Mouse (Mus musculus) embryonic facial prominence, embryonic 14.5 days (tissue): ENCODE data around the gene Aldh1a2. TPM values are rescaled to one million over a fixed set of nuclear protein-coding genes. Genes with fewer than 3 reads are reported as not detected.

Experiments used
- ATAC-seq: fragments of 200-750 bp; cut with Nextera tagmentation; 2 replicates; pipeline ENCODE4 v1.8.0; 2017; ENCODE audit warnings: low read depth, moderate number of reproducible peaks, moderate TSS enrichment
- DNase-seq: peaks from one replicate; pipeline ENCODE4 v3.0.0-alpha.2; 2015; ENCODE audit warnings: low spot score
- H3K27ac ChIP-seq: fragments of 300-500 bp; sonication (generic); replicated peaks from 2 replicates; pipeline ENCODE4 v1.5.1; 2014; ENCODE audit warnings: low read depth, mild to moderate bottlenecking, low read length, moderate library complexity
- H3K27me3 ChIP-seq: fragments of 300-500 bp; sonication (generic); replicated peaks from 2 replicates; pipeline ENCODE4 v1.6.1; 2014; ENCODE audit warnings: low read length; ENCODE audit not compliant: control insufficient read depth, insufficient read depth
- H3K36me3 ChIP-seq: fragments of 300-500 bp; sonication (generic); 2 replicates; pipeline ENCODE4 v1.6.1; 2014; ENCODE audit warnings: low read length, mixed read lengths; ENCODE audit not compliant: control insufficient read depth, insufficient read depth
- H3K4me1 ChIP-seq: fragments of 300-500 bp; sonication (generic); 2 replicates; pipeline ENCODE4 v1.6.1; 2014; ENCODE audit warnings: antibody characterized with exemption, low read length; ENCODE audit not compliant: control insufficient read depth, insufficient read depth
- H3K4me2 ChIP-seq: fragments of 300-500 bp; sonication (generic); 2 replicates; pipeline ENCODE4 v1.6.1; 2014; ENCODE audit warnings: low read depth, mild to moderate bottlenecking, low read length, moderate library complexity, mixed read lengths
- H3K4me3 ChIP-seq: fragments of 300-500 bp; sonication (generic); 2 replicates; pipeline ENCODE4 v1.5.1; 2014; ENCODE audit warnings: low read depth, mild to moderate bottlenecking, low read length
- H3K9ac ChIP-seq: fragments of 300-500 bp; sonication (generic); 2 replicates; pipeline ENCODE4 v1.6.1; 2014; ENCODE audit warnings: low read depth, mild to moderate bottlenecking, low read length, moderate library complexity, mixed read lengths
- H3K9me3 ChIP-seq: fragments of 300-500 bp; sonication (generic); 2 replicates; pipeline ENCODE4 v1.6.1; 2016; ENCODE audit warnings: low read length; ENCODE audit not compliant: control insufficient read depth
- WGBS: fragments of 180-500 bp; shearing (Covaris S2); extraction: QIAGEN DNeasy Blood & Tissue Kit; methylation state at CpG from one replicate; pipeline ENCODE4 v1.1.7; 2014; 5-methylcytosine and 5-hydroxymethylcytosine counted together
- polyA plus RNA-seq: library from polyadenylated mRNA; unstranded; fragments of >200 nt; fragmentation: Nextera tagmentation; extraction: Ambion mirVana; gene quantifications from 2 replicates; pipeline ENCODE4 v1.2.1, GENCODE M21; 2014

Aldh1a2 gene
- polyA plus RNA-seq, 1 experiment from 2014 or later = 41.3 TPM

DNA sequence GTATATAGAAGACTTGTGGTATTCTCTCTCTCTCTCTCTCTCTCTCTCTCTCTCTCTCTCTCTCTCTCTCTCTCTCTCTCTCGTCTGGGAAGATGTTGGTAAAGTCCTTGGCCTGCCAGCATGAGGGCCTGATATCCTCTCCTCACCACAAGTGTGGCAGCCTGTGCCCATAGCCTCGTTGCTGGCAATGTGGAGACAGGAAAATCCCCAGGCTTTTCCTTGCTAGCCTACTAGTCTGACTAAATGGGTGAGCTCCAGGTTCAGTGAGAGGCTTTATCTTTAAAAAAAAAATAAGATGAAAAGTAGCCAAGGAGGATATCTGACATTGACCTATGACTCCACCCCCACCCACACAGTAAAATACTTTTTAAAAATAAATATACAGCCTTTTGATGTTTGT, 4.8 kb downstream of the Aldh1a2 start:
- Histone ChIP-seq H3K9ac (no peak overlapping the region), H3K4me3 (no peak overlapping the region), H3K9me3 (no peaks in the 10 kb centered on the region), H3K27me3 (peaks cover 40% of the 10 kb centered on the region), H3K4me1 (peaks cover 4% of the 10 kb centered on the region; the same call in 1 of the 2 replicates), H3K36me3 (no peaks in the 10 kb centered on the region), H3K4me2 (no peak overlapping the region), H3K27ac (no peak overlapping the region)
- ATAC-seq (no peak), DNase-seq (no peak)
- 46% methylated on average over 2 of the region's 2 CpGs for WGBS

DNA sequence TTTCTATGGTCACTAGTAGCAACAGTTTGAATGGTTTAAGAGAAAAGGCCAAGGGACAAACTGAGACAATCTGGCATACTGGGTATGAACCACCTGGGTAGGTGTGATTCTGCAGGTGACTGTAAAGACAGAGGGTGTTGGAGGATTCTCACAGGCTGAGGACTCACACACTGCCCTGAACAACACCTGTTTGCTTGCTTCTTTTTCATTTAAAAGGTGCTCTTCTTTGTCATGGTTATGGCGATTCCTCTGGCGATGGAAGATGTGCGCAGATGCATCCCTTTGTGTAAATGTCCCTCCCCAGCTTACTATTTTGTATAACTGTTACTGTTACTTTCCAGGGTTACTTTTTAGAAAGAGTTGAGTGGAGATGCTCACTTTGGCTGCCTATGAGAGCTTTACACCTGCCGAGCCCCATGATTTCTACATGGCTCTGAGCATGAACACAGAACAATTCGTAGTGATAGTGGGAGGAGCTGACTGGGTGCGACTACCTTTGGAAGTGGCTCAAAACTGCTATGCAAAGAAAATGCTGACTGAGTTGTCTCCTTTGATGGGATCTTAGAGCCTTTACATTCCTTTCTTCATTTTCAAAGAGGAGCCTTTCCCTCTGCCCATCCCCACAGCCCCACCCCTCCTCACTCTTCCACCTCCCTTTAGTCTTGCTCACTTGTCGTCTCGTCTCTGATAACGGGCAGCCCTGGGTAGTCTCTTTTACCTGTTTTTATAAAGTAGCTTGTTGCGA, 11.8 kb downstream of the Aldh1a2 start:
- Histone ChIP-seq H3K9ac (no peak overlapping the region), H3K4me1 (no peaks in the 10 kb centered on the region), H3K4me2 (no peak overlapping the region), H3K36me3 (no peaks in the 10 kb centered on the region), H3K27ac (no peak overlapping the region), H3K9me3 (no peaks in the 10 kb centered on the region), H3K4me3 (no peak overlapping the region), H3K27me3 (no peaks in the 10 kb centered on the region; the same call in none of the 2 replicates)
- 45% methylated on average over 10 of the region's 10 CpGs for WGBS
- ATAC-seq (no peak), DNase-seq (no peak)

DNA sequence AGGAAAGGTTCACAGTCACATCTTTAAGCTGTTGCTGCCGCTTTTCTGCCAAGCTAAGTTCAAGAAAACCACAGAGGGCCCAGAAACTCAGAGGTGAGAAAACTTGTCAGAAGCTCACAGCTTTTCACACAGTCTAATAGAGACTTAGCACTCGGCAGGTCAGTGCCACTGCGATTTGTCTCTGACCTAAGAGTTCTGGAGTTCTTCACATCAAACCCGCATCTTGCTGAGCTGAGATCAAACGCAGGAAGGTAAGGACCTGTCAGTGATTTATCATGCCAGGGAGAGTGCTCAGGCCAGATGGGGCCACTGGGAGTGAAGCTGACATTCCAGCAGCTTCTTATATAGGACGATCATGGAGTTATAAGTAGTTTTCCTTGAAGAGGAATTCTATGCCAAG, 14.4 kb downstream of the Aldh1a2 start:
- Histone ChIP-seq H3K9me3 (no peaks in the 10 kb centered on the region), H3K36me3 (no peaks in the 10 kb centered on the region), H3K27ac (no peak overlapping the region), H3K4me1 (no peaks in the 10 kb centered on the region), H3K9ac (no peak overlapping the region), H3K27me3 (no peaks in the 10 kb centered on the region; the same call in none of the 2 replicates), H3K4me2 (no peak overlapping the region), H3K4me3 (no peak overlapping the region)
- 30% methylated on average over 6 of the region's 6 CpGs for WGBS
- no peak for ATAC-seq
- no peak for DNase-seq

DNA sequence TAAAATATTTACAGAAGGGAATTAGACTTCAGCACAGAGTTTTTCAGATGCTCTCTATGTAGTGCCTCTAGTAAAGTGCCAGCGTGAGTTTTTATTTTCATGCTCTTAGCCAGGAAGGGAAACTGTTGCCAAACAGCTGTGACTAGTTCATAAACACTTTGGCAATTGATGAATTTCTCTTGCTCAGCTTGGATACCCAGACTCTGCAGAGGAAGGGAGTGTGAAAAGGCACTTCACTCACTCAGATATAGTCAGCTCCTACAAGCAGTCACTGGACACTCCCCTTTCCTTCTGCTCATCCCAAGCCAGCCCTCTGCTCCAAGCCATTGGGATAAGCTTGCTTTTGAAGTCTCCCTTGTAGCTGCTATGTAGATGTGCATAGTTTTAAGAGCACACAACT, 21.0 kb downstream of the Aldh1a2 start:
- H3K4me3 ChIP-seq = no peak overlapping the region
- no peaks in the 10 kb centered on the region for H3K9me3 ChIP-seq
- no peak overlapping the region for H3K9ac ChIP-seq
- DNase-seq (peak; percentile 16), ATAC-seq (no peak)
- H3K4me2 ChIP-seq = no peak overlapping the region
- 62% methylated on average over 1 of the region's 1 CpGs for WGBS
- no peak overlapping the region for H3K27ac ChIP-seq
- no peaks in the 10 kb centered on the region for H3K4me1 ChIP-seq
- H3K27me3 ChIP-seq = no peaks in the 10 kb centered on the region
- no peaks in the 10 kb centered on the region for H3K36me3 ChIP-seq

DNA sequence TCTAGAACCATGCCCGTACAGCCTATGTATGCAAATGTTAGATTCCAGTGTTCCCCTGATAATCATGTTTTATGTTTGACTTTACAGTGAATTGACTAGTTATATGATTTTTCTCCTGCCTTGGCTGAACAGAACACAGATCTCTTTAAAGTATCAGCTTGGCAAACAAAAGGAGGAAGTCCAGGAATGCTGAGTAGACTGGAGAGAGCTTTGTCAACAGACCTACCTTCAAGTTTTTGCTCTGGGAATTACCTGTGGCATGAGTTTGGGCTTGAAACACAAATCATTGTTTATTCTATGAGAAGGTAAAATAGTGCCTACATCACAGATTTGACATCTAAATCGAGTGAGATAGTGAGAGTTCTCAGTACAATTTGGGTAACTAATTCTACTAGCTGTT, 24.3 kb downstream of the Aldh1a2 start:
- no peak overlapping the region for H3K4me3 ChIP-seq
- no peaks in the 10 kb centered on the region for H3K9me3 ChIP-seq
- WGBS = 74% methylated on average over 2 of the region's 2 CpGs
- H3K4me2 ChIP-seq = no peak overlapping the region
- ATAC-seq (no peak), DNase-seq (no peak)
- no peak overlapping the region for H3K9ac ChIP-seq
- no peak overlapping the region for H3K27ac ChIP-seq
- 0 out of 2 replicates have a peak, but pooled peaks cover 5% of the 10 kb centered on the region for H3K4me1 ChIP-seq
- H3K36me3 ChIP-seq = no peaks in the 10 kb centered on the region
- H3K27me3 ChIP-seq = no peaks in the 10 kb centered on the region

DNA sequence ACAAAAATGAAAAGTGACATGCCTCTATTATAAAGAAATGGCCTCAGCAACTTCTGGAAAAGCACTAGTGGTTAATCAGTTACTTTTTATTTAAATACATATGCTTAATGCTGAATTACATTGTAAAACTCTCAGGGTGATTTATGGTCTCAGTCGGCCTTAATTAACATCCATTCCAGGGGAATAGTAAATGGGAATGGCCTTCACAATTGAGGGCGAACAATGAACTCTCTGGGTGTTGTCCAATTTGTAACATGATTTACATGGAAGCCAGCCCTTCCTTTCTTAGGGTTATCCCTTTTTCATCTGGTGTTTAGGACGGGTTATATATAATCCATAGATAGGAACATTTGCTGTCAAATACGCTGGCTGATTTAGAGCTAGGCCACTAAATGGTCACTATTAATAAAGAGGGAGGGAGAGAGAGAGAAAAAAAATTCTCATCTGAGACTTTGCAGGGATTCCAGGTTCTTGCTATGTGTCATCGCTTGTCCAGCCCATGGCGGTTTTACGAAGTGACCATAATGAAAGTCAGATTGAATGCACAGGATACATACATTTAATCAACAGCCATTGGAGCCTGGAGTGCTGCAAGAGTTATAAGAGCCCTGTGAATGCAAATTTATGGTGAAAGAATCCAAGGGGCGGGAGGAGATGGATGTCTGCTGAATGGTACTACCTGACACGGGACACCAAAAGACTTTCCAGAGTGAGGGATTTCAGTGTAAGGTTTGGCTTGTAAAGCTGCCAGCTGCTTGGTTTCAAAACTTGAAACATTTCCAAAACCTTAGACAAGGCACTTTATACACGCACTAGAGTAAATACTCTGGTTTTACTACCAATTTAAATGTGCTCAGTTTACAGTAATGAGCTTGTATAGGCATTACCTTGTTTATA, 26.2 kb downstream of the Aldh1a2 start:
- peak; percentile 70; the same call in 1 of the 2 replicates for ATAC-seq
- DNase-seq = peak; percentile 82
- Histone ChIP-seq H3K9me3 (no peaks in the 10 kb centered on the region), H3K4me1 (0 out of 2 replicates have a peak, but pooled peaks cover 5% of the 10 kb centered on the region), H3K27me3 (no peaks in the 10 kb centered on the region), H3K27ac (no peak overlapping the region), H3K4me3 (no peak overlapping the region), H3K4me2 (no peak overlapping the region), H3K36me3 (no peaks in the 10 kb centered on the region), H3K9ac (no peak overlapping the region)
- WGBS = 59% methylated on average over 10 of the region's 10 CpGs

DNA sequence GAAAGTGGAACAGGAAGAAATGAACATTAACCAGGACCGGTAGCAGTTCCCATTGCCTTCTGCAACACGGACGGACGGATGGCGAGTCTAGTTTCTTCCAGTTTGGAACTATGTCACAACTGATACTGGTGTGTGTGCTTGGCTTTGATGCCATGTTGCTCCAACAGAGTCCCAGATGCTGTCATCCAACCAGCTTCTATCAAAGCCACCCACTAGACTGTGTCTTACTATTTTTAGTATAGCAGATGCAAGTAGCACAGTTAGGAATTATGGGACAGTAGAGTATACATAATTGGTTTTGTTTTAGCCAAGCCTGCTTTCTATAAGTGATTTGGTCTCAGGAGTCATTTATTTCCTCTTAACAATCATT, 26.8 kb downstream of the Aldh1a2 start:
- H3K9me3 ChIP-seq = no peaks in the 10 kb centered on the region
- no peak overlapping the region for H3K4me3 ChIP-seq
- H3K4me1 ChIP-seq = 0 out of 2 replicates have a peak, but pooled peaks cover 5% of the 10 kb centered on the region
- no peak for DNase-seq
- ATAC-seq = no peak
- H3K4me2 ChIP-seq = no peak overlapping the region
- no peak overlapping the region for H3K9ac ChIP-seq
- H3K36me3 ChIP-seq = no peaks in the 10 kb centered on the region
- no peak overlapping the region for H3K27ac ChIP-seq
- WGBS = 73% methylated on average over 5 of the region's 5 CpGs
- no peaks in the 10 kb centered on the region for H3K27me3 ChIP-seq

DNA sequence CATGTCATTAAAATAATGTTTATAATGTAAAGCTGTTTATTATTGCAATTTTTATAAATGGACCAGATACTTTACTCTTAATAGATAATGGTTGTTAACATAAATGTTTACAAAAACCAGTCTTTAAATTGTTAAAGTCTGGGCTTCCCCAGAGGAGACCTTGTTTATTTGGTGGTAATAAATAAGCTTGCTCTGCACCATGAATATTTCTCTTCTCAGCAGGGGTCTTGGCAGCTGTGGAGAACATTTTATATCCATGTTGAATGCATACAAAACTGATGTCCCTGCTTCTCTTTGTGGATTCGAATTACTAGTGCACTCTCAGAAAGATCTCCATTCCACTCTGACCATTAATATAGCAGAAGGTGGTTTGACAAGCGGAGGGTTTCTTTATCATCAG, 38.8 kb downstream of the Aldh1a2 start:
- no peak for DNase-seq
- H3K4me1 ChIP-seq = no peaks in the 10 kb centered on the region
- H3K9ac ChIP-seq = no peak overlapping the region
- H3K4me2 ChIP-seq = no peak overlapping the region
- 79% methylated on average over 2 of the region's 2 CpGs for WGBS
- H3K36me3 ChIP-seq = no peaks in the 10 kb centered on the region
- H3K27me3 ChIP-seq = no peaks in the 10 kb centered on the region
- no peak for ATAC-seq
- H3K4me3 ChIP-seq = no peak overlapping the region
- H3K27ac ChIP-seq = no peak overlapping the region
- H3K9me3 ChIP-seq = no peaks in the 10 kb centered on the region
